Mouse (Mus musculus): Measurements from ENCODE around the gene Sall4. TPM values are rescaled to one million over a fixed set of nuclear protein-coding genes. Genes with fewer than 3 reads are reported as not detected.

Sall4 gene
- total RNA-seq, 2 experiments from 2014 or later, result 0.18 TPM; not detected in 1

DNA sequence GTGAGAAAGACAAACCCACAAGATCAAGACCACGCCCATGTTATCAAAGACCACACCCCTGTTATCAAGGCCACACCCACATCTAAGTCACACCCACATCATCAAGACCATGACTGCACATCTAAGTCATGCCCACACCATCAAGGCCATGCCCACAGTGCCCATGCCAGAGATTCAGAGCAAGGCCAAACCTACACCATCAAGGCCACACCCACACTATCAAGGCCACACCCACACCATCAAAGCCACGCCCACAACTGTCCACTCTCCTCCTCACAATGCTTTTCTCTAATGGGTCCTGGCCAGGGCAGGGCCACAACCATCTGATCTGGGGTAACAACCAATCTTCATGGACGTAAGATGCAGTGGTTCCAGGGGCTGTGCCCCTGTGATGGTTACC is 56.8 kb downstream of the Sall4 start:
- intact Hi-C loops (cut with DNase I), result no loop called here

DNA sequence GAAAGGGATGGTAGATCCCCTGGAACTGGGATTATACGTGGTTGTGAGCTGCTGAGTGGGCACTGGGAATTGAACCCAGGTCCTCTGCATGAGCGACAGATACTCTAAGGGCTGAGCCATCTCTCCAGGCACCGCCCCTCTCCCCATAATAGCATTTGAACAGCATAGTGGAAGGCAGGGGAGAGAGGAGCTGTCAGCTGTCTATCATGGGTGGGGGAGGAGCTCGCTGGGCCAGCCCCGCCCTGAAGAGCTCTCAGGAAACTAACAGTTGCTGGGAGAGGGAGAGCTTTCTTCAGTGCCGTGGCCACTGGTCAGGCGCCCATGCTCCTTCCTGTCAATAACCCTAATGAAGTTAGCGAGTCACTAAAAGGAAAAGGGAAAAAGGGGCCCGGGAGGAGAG is 60.0 kb downstream of the Sall4 start:
- no peak for DNase-seq (ENCODE audit: low spot score in 2 of 2)
- intact Hi-C loops (cut with DNase I), result no loop called here

More for the DNA sequence above, 56.8 kb downstream of the Sall4 start:
- no peak for DNase-seq (ENCODE audit: low spot score in 2 of 2)

DNA sequence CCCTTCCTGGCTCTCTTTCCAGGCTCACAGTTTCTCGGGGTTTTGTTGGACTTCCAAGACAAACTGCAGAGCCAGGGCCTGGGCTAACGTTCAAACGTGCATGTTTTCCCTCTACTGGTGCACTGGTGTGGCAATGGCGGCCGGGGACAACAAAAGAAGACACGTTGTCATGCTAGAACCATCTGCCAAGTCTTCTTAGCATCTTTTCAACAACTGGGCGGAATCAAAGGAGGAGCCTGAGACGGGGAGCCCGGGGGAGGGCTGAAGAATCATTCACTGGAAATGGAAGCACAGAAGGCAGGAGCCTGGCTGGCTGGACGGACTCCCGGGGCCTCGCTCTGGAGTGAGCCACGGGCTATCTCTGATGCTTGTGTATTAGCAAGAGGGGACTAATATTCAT is 65.5 kb downstream of the Sall4 start:
- intact Hi-C loops (cut with DNase I), result no loop called here
- peak; percentile 54 to 59 for DNase-seq (ENCODE audit: low spot score in 2 of 2)

Other genes starting within 250 kb of the Sall4 start
- gene Nfatc2, start 166.3 kb downstream of the Sall4 start, total RNA-seq (2021), result 10 to 100 TPM in 1 of 2 experiments, 1 to 10 TPM in 1; 9.5 to 12.5 TPM
- gene Atp9a, start 25.5 kb downstream of the Sall4 start, total RNA-seq (2021), result 100 to 1,000 TPM; 390 to 450 TPM
- gene Zfp64, start 187.6 kb upstream of the Sall4 start, total RNA-seq (2021), result 10 to 100 TPM; 15.9 to 17.9 TPM

Measured in left cerebral cortex, postnatal 36 days (tissue).